Mouse (Mus musculus) small intestine, adult 2 months (tissue): ENCODE data around the gene Ifi35.

ENCODE experiments used
- CTCF ChIP-seq: fragments of 200-500 bp; IDR thresholded peaks from 2 replicates; pipeline ENCODE4 v1.5.1; 2012; ENCODE audit warnings: low read depth, mild to moderate bottlenecking, control low read depth, inconsistent platforms, low read length, moderate library complexity, mixed read lengths; ENCODE audit not compliant: insufficient replicate concordance, insufficient read length; ENCODE audit errors: extremely low read depth
- POLR2A ChIP-seq: fragments of 200-500 bp; IDR thresholded peaks from 2 replicates; pipeline ENCODE4 v1.6.1; 2012; ENCODE audit warnings: low read depth, mild to moderate bottlenecking, control low read depth, inconsistent platforms, low read length, moderate library complexity

GRCm38 (mm10) chr11:101474298-101474697, 26.1 kb downstream of the Ifi35 start:
- TF ChIP-seq POLR2A (no peak), CTCF (no peak)
